Mouse (Mus musculus) CH12.LX (cell line): Measurements from ENCODE around the gene AB124611. TPM values are rescaled to one million over a fixed set of nuclear protein-coding genes. Genes with fewer than 3 reads are reported as not detected.

ENCODE experiments used
- DNase-seq: peaks from one replicate; pipeline ENCODE4 v3.0.0-alpha.2; 2013; ENCODE audit errors: extremely low read depth
- H3K27ac ChIP-seq: 2 replicates; pipeline ENCODE4 v1.5.1; 2012; ENCODE audit warnings: low read depth, mild to moderate bottlenecking, control low read depth, moderate library complexity; ENCODE audit not compliant: insufficient read depth
- H3K27me3 ChIP-seq: replicated peaks from 2 replicates; pipeline ENCODE3; 2012; ENCODE audit warnings: inconsistent platforms
- H3K36me3 ChIP-seq, 2 experiments: replicated peaks in 1 of 2; 2 replicates each; pipeline versions ENCODE3 to v1.6.1; 2012; ENCODE audit warnings: inconsistent platforms in 1 of 2, low read length in 1 of 2, mild to moderate bottlenecking in 1 of 2, mixed read lengths in 1 of 2, moderate library complexity in 1 of 2; ENCODE audit not compliant: control insufficient read depth in 1 of 2, insufficient read depth in 1 of 2
- H3K4me1 ChIP-seq, 2 experiments: 2 replicates each; pipeline ENCODE4 v1.6.1; 2012; ENCODE audit warnings: inconsistent platforms in 1 of 2, moderate library complexity in 1 of 2; ENCODE audit not compliant: insufficient read depth in 2 of 2, control insufficient read depth in 1 of 2
- H3K4me2 ChIP-seq: 2 replicates; pipeline ENCODE4 v1.6.1; 2012; ENCODE audit warnings: low read depth, mild to moderate bottlenecking, control low read depth; ENCODE audit not compliant: poor library complexity, insufficient read depth, severe bottlenecking
- H3K4me3 ChIP-seq, 3 experiments: fragments of 150-350 bp in 1 of 3; sonication (generic) in 1 of 3; replicated peaks in 1 of 3; 2 replicates each; pipeline versions ENCODE3 to v1.5.1; 2011 to 2012; ENCODE audit warnings: low read depth in 2 of 3, low read length in 2 of 3, mild to moderate bottlenecking in 2 of 3, moderate library complexity in 2 of 3, control low read depth in 1 of 3, improper control_type of control experiment in 1 of 3, inconsistent platforms in 1 of 3, mixed read lengths in 1 of 3; ENCODE audit not compliant: poor library complexity in 1 of 3
- H3K79me2 ChIP-seq: replicated peaks from 2 replicates; pipeline ENCODE4 v1.6.1; 2012; ENCODE audit warnings: mild to moderate bottlenecking, moderate library complexity; ENCODE audit not compliant: control insufficient read depth, poor library complexity, insufficient read depth, severe bottlenecking; ENCODE audit errors: extremely low read depth
- H3K9ac ChIP-seq: 2 replicates; pipeline ENCODE4 v1.6.1; 2012; ENCODE audit warnings: low read depth, mild to moderate bottlenecking, control low read depth, moderate library complexity; ENCODE audit not compliant: insufficient read depth
- H3K9me3 ChIP-seq: replicated peaks from 2 replicates; pipeline ENCODE3; 2012; ENCODE audit warnings: low read length, inconsistent platforms, mixed read lengths
- BHLHE40 ChIP-seq: IDR thresholded peaks from 2 replicates; pipeline ENCODE4 v1.6.1; 2011; ENCODE audit warnings: mild to moderate bottlenecking, low read depth, low read length, improper control_type of control experiment
- CHD1 ChIP-seq: IDR thresholded peaks from 2 replicates; pipeline ENCODE4 v1.6.1; 2012; ENCODE audit warnings: low read depth, low read length, improper control_type of control experiment, inconsistent platforms
- CHD2 ChIP-seq: IDR thresholded peaks from 2 replicates; pipeline ENCODE4 v1.6.1; 2011; ENCODE audit warnings: low read length, improper control_type of control experiment
- CTCF ChIP-seq, 2 experiments: IDR thresholded peaks in 1 of 2; conservative IDR thresholded peaks in 1 of 2; 2 replicates each; pipeline ENCODE4 v1.5.1; 2011 to 2012; ENCODE audit warnings: low read depth in 2 of 2, low read length in 2 of 2, improper control_type of control experiment in 1 of 2, inconsistent platforms in 1 of 2, mild to moderate bottlenecking in 1 of 2, moderate library complexity in 1 of 2
- E2F4 ChIP-seq: IDR thresholded peaks from 2 replicates; pipeline ENCODE4 v1.6.1; 2011; ENCODE audit warnings: low read depth, low read length, improper control_type of control experiment; ENCODE audit not compliant: insufficient replicate concordance
- ELF1 ChIP-seq: IDR thresholded peaks from 2 replicates; pipeline ENCODE4 v1.6.1; 2014; ENCODE audit warnings: low read depth, mild to moderate bottlenecking, inconsistent platforms, low read length, improper control_type of control experiment
- EP300 ChIP-seq: IDR thresholded peaks from 2 replicates; pipeline ENCODE4 v1.6.1; 2011; ENCODE audit warnings: low read length, improper control_type of control experiment
- HCFC1 ChIP-seq: IDR thresholded peaks from 2 replicates; pipeline ENCODE4 v1.6.1; 2012; ENCODE audit warnings: low read depth, mild to moderate bottlenecking, inconsistent platforms, low read length, improper control_type of control experiment
- IRF4 ChIP-seq: IDR thresholded peaks from 2 replicates; pipeline ENCODE4 v1.6.1; 2014; ENCODE audit warnings: low read depth, mild to moderate bottlenecking, inconsistent platforms, low read length, improper control_type of control experiment
- JUN ChIP-seq: IDR thresholded peaks from 2 replicates; pipeline ENCODE4 v1.6.1; 2011; ENCODE audit warnings: low read depth, mild to moderate bottlenecking, low read length, improper control_type of control experiment, moderate library complexity; ENCODE audit not compliant: insufficient read depth
- JUND ChIP-seq: conservative IDR thresholded peaks from 2 replicates; pipeline ENCODE4 v1.6.1; 2011; ENCODE audit warnings: low read depth, low read length, improper control_type of control experiment
- KAT2A ChIP-seq: IDR thresholded peaks from 2 replicates; pipeline ENCODE4 v1.6.1; 2012; ENCODE audit warnings: low read length, improper control_type of control experiment, inconsistent platforms; ENCODE audit not compliant: insufficient replicate concordance
- MAFK ChIP-seq: IDR thresholded peaks from 2 replicates; pipeline ENCODE4 v1.6.1; 2011; ENCODE audit warnings: low read length, improper control_type of control experiment; ENCODE audit not compliant: insufficient replicate concordance
- MAX ChIP-seq: IDR thresholded peaks from 2 replicates; pipeline ENCODE4 v1.6.1; 2011; ENCODE audit warnings: low read length, improper control_type of control experiment
- MAZ ChIP-seq: IDR thresholded peaks from 2 replicates; pipeline ENCODE4 v1.6.1; 2012; ENCODE audit warnings: low read depth, mild to moderate bottlenecking, inconsistent platforms, low read length, improper control_type of control experiment, moderate library complexity
- MEF2A ChIP-seq: IDR thresholded peaks from 2 replicates; pipeline ENCODE4 v1.6.1; 2014; ENCODE audit warnings: low read depth, mild to moderate bottlenecking, inconsistent platforms, low read length, improper control_type of control experiment, borderline replicate concordance
- MXI1 ChIP-seq: IDR thresholded peaks from 2 replicates; pipeline ENCODE4 v1.6.1; 2011; ENCODE audit warnings: mild to moderate bottlenecking, low read depth, low read length, improper control_type of control experiment
- MYC ChIP-seq: IDR thresholded peaks from 2 replicates; pipeline ENCODE4 v1.6.1; 2011; ENCODE audit warnings: low read depth, mild to moderate bottlenecking, improper control_type of control experiment, low read length
- POLR2AphosphoS2 ChIP-seq: IDR thresholded peaks from 2 replicates; pipeline ENCODE4 v1.6.1; 2011; ENCODE audit warnings: low read depth, low read length, improper control_type of control experiment
- RAD21 ChIP-seq: IDR thresholded peaks from 2 replicates; pipeline ENCODE4 v1.6.1; 2011; ENCODE audit warnings: low read depth, mild to moderate bottlenecking, low read length, improper control_type of control experiment, moderate library complexity
- RCOR1 ChIP-seq: conservative IDR thresholded peaks from 2 replicates; pipeline ENCODE4 v1.6.1; 2012; ENCODE audit warnings: low read depth, mild to moderate bottlenecking, inconsistent platforms, low read length, improper control_type of control experiment
- TBP ChIP-seq: conservative IDR thresholded peaks from 2 replicates; pipeline ENCODE4 v1.6.1; 2011; ENCODE audit warnings: low read depth, low read length, improper control_type of control experiment
- UBTF ChIP-seq: IDR thresholded peaks from 2 replicates; pipeline ENCODE4 v1.6.1; 2012; ENCODE audit warnings: low read depth, mild to moderate bottlenecking, inconsistent platforms, low read length, improper control_type of control experiment, moderate library complexity
- USF2 ChIP-seq: conservative IDR thresholded peaks from 2 replicates; pipeline ENCODE4 v1.6.1; 2011; ENCODE audit warnings: low read depth, low read length, improper control_type of control experiment
- ZC3H11A ChIP-seq: IDR thresholded peaks from 2 replicates; pipeline ENCODE4 v1.6.1; 2012; ENCODE audit warnings: low read depth, mild to moderate bottlenecking, inconsistent platforms, low read length, improper control_type of control experiment
- ZMIZ1 ChIP-seq: IDR thresholded peaks from 2 replicates; pipeline ENCODE4 v1.6.1; 2012; ENCODE audit warnings: low read depth, mild to moderate bottlenecking, inconsistent platforms, low read length, improper control_type of control experiment
- ZNF384 ChIP-seq: IDR thresholded peaks from 2 replicates; pipeline ENCODE4 v1.6.1; 2012; ENCODE audit warnings: low read depth, low read length, improper control_type of control experiment, inconsistent platforms
- dilution Hi-C: fragments of 300-500 bp; cut with MboI; formaldehyde crosslinking; loops from 2 replicates; pipeline ENCODE4 v1.14.3; 2020; ENCODE audit warnings: low sequenced_read_pairs; ENCODE audit not compliant: extremely low pct_unique_long_range_greater_than_20kb, extremely low pct_ligation_motif_present
- in situ Hi-C: fragments of 300-500 bp; cut with MboI; formaldehyde crosslinking; loops from 3 replicates; pipeline ENCODE4 v1.14.3; 2019; ENCODE audit warnings: low sequenced_read_pairs, low pct_ligation_motif_present, low pct_unique_long_range_greater_than_20kb, mixed read lengths
- polyA plus RNA-seq: library from polyadenylated mRNA; unstranded; fragments of >175 nt; gene quantifications from 2 replicates; pipeline ENCODE4 v1.2.1, GENCODE M21; 2012; ENCODE audit warnings: low read depth; ENCODE audit not compliant: insufficient read length
- total RNA-seq, 2 experiments: library from RNA; depleted of rRNA; stranded (reverse); fragments of 300-350 nt in 1 of 2; fragments of >200 nt in 1 of 2; gene quantifications; 2 replicates each; pipeline ENCODE4 v1.2.3; 2012 to 2014

The AB124611 gene
- total and polyA plus RNA-seq, 3 experiments: 0.89 to 2.1 (median 1.5) TPM

GRCm38 (mm10) chr9:21513466-21513865 is 12.5 kb upstream of the AB124611 start:
- H3K9ac ChIP-seq: no peak overlapping the region
- in situ Hi-C loops: no loop called here
- H3K36me3 ChIP-seq: peaks cover 7 to 8% of the 10 kb centered on the region in 2 experiments
- dilution Hi-C loops: no loop called here
- H3K4me2 ChIP-seq: no peak overlapping the region
- H3K4me1 ChIP-seq: peaks cover 17 to 40% of the 10 kb centered on the region in 2 experiments
- no peak for TF ChIP-seq E2F4
- TF ChIP-seq JUN: no peak
- no peak for TF ChIP-seq MAZ
- TF ChIP-seq CHD2: no peak
- no peak for TF ChIP-seq UBTF
- no peak for TF ChIP-seq JUND
- no peak for TF ChIP-seq TBP
- no peak for TF ChIP-seq ELF1
- TF ChIP-seq BHLHE40: no peak
- no peak for TF ChIP-seq RCOR1
- no peak for TF ChIP-seq MAFK
- TF ChIP-seq MYC: no peak
- no peak for TF ChIP-seq MAX
- TF ChIP-seq ZMIZ1: no peak
- TF ChIP-seq ZNF384: no peak
- no peak for TF ChIP-seq CTCF (conservative IDR thresholded peaks at IDR 0.05 in 1 of 2, IDR thresholded peaks at IDR 0.05 in 1 of 2; ENCODE audit: low read depth in 2 of 2, low read length in 2 of 2)
- H3K9me3 ChIP-seq: peaks cover 9% of the 10 kb centered on the region
- no peaks in the 10 kb centered on the region for H3K79me2 ChIP-seq
- no peak overlapping the region for H3K4me3 ChIP-seq
- no peak for DNase-seq
- no peaks in the 10 kb centered on the region for H3K27me3 ChIP-seq
- H3K27ac ChIP-seq: no peak overlapping the region

- no peaks in the 10 kb centered on the region for H3K27me3 ChIP-seq
- no peak overlapping the region for H3K9ac ChIP-seq
- DNase-seq: no peak
- H3K4me3 ChIP-seq: no peak overlapping the region
- H3K27ac ChIP-seq: no peak overlapping the region
- H3K4me1 ChIP-seq: peaks cover 4 to 10% of the 10 kb centered on the region in 2 experiments; a peak in 3 of 4 replicates
- no peaks in the 10 kb centered on the region for H3K79me2 ChIP-seq
- H3K4me2 ChIP-seq: no peak overlapping the region
- H3K36me3 ChIP-seq: no peaks in the 10 kb centered on the region
- in situ Hi-C loops: no loop called here
- dilution Hi-C loops: no loop called here
- TF ChIP-seq IRF4 (no peak), USF2 (no peak), MAFK (no peak), JUND (no peak), ZC3H11A (no peak), CHD1 (no peak), CTCF (conservative IDR thresholded peaks at IDR 0.05 in 1 of 2, IDR thresholded peaks at IDR 0.05 in 1 of 2; ENCODE audit: low read depth in 2 of 2, low read length in 2 of 2) (no peak), POLR2AphosphoS2 (no peak), CHD2 (no peak), MXI1 (no peak), HCFC1 (no peak), RAD21 (no peak), KAT2A (no peak), MEF2A (no peak), EP300 (no peak), RCOR1 (no peak)
- peaks cover 9% of the 10 kb centered on the region for H3K9me3 ChIP-seq
These were observed 8.0 kb upstream of the AB124611 start for GRCm38 (mm10) chr9:21517947-21518495.
